Mouse (Mus musculus): ENCODE measurements around the gene Fibcd1. TPM values are rescaled to one million over a fixed set of nuclear protein-coding genes. Genes with fewer than 3 reads are reported as not detected.

Gene Fibcd1
- total RNA-seq, 2 experiments from 2014 or later, result not detected

- intact Hi-C loops (cut with DNase I), result no loop called here
- DNase-seq, result no peak
Observed at GRCm38 (mm10) chr2:31776479-31776878, 69.3 kb downstream of the Fibcd1 start.

GRCm38 (mm10) chr2:31770781-31771441, 74.9 kb downstream of the Fibcd1 start:
- intact Hi-C loops (cut with DNase I), result no loop called here
- DNase-seq, result peak; percentile 67 to 80

GRCm38 (mm10) chr2:31769631-31770111, 76.1 kb downstream of the Fibcd1 start:
- intact Hi-C loops (cut with DNase I), result no loop called here
- DNase-seq, result peak; percentile 82 to 84

- DNase-seq, result no peak
- intact Hi-C loops (cut with DNase I), result no loop called here
Observed at GRCm38 (mm10) chr2:31769115-31769514, 76.7 kb downstream of the Fibcd1 start.

- DNase-seq, result no peak
- intact Hi-C loops (cut with DNase I), result no loop called here
Observed at GRCm38 (mm10) chr2:31767815-31768214, 78.0 kb downstream of the Fibcd1 start.

- intact Hi-C loops (cut with DNase I), result no loop called here
- DNase-seq, result no peak
Observed at GRCm38 (mm10) chr2:31767104-31767503, 78.7 kb downstream of the Fibcd1 start.

Other genes starting within 250 kb of the Fibcd1 start
- gene Prdm12, start 206.0 kb downstream of the Fibcd1 start, total RNA-seq (2021), result not detected
- 10 to 100 TPM in 1 of 2 experiments, 1 to 10 TPM in 1; 9.4 to 10.7 TPM for gene Exosc2, start 175.3 kb downstream of the Fibcd1 start, total RNA-seq (2021)
- 10 to 100 TPM; 31.8 to 32.8 TPM for gene Abl1, start 157.6 kb downstream of the Fibcd1 start, total RNA-seq (2021)
- not detected for gene Qrfp, start 35.4 kb downstream of the Fibcd1 start, total RNA-seq (2021)
- 1 to 10 TPM in 1 of 2 experiments, under 1 TPM in 1; 0.67 to 1.0 TPM for gene Lamc3, start 41.3 kb upstream of the Fibcd1 start, total RNA-seq (2021)
- gene Aif1l, start 104.1 kb upstream of the Fibcd1 start, total RNA-seq (2021), result 1 to 10 TPM; 1.6 to 3.2 TPM
- 10 to 100 TPM; 33.4 to 34.5 TPM for gene Nup214, start 128.4 kb upstream of the Fibcd1 start, total RNA-seq (2021)
- gene Fam78a, start 238.9 kb upstream of the Fibcd1 start, total RNA-seq (2021), result 10 to 100 TPM; 14.3 to 15.8 TPM
- gene Plpp7, start 249.5 kb upstream of the Fibcd1 start, total RNA-seq (2021), result 10 to 100 TPM; 24.7 to 32.1 TPM

Data from heart, postnatal 36 days (tissue).